Mouse (Mus musculus): ENCODE data around the gene Slc5a4b.

DNA sequence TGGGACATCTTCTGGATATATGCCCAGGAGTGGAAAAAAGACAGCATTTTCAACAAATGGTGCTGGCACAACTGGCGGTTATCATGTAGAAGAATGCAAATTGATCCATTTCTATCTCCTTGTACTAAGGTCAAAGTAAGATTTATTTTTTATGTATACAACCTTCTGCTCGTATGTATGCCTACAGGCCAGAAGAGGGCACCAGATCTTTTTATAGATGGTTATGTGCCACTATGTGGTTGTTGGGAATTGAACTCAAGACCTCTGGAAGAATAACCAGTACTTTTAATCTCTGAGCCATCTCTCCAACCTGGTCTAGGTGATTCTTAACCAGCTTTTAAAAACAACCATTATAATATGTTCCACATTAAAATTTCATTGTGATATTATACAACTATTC is 25.6 kb upstream of the Slc5a4b start:
- TF ChIP-seq GATA1 (IDR thresholded peaks at IDR 0.05; ENCODE audit: borderline replicate concordance, low read length) (no peak), FLI1 (IDR thresholded peaks at IDR 0.05; ENCODE audit: low read length) (no peak)

Data from megakaryocyte, embryonic 14.5 days (primary cell).